Mouse (Mus musculus): ENCODE data around the gene Palld. TPM values are rescaled to one million over a fixed set of nuclear protein-coding genes. Genes with fewer than 3 reads are reported as not detected.

The Palld gene
- total and polyA plus RNA-seq, 2 experiments from 2014 or later: 10.7 to 11.0 TPM

DNA sequence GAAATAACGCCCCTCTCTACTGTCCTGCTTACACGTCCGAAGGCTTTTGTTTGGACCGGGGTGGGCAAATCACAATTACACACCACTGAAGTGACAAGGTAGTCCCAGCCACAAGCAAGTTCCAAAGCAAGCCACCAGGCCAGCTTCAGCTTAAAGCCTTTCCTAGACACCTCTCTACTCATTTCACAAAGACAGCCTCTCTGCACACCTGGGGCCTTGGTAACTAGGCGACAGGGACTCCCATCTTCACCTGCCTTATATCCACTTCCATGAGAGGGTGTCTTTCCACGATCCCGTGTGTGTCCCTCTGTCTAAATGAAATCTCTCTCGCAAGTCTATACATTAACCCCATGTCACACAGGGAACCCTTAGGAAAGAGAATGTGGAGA lies 142.3 kb downstream of the Palld start:
- Histone ChIP-seq H3K27ac (ENCODE audit: low read depth, low read length) (no peak overlapping the region), H3K9me3 (ENCODE audit: low read length) (no peaks in the 10 kb centered on the region), H3K4me3 (ENCODE audit: low read depth, low read length) (peak overlapping the region; percentile 52), H3K27me3 (ENCODE audit: insufficient read depth, low read length) (no peaks in the 10 kb centered on the region), H3K4me1 (ENCODE audit: insufficient read depth) (no peaks in the 10 kb centered on the region; the same call in 1 of the 2 replicates), H3K4me2 (ENCODE audit: low read depth) (peak overlapping the region; percentile 99), H3K9ac (peak overlapping the region; percentile 49), H3K36me3 (ENCODE audit: insufficient read depth) (no peaks in the 10 kb centered on the region)
- ATAC-seq (peak; percentile 47), DNase-seq (peak; percentile 42)
- no peak for TF ChIP-seq CTCF (IDR thresholded peaks at IDR 0.05; ENCODE audit: low read depth)
- WGBS: 15% methylated on average over 8 of the region's 8 CpGs

DNA sequence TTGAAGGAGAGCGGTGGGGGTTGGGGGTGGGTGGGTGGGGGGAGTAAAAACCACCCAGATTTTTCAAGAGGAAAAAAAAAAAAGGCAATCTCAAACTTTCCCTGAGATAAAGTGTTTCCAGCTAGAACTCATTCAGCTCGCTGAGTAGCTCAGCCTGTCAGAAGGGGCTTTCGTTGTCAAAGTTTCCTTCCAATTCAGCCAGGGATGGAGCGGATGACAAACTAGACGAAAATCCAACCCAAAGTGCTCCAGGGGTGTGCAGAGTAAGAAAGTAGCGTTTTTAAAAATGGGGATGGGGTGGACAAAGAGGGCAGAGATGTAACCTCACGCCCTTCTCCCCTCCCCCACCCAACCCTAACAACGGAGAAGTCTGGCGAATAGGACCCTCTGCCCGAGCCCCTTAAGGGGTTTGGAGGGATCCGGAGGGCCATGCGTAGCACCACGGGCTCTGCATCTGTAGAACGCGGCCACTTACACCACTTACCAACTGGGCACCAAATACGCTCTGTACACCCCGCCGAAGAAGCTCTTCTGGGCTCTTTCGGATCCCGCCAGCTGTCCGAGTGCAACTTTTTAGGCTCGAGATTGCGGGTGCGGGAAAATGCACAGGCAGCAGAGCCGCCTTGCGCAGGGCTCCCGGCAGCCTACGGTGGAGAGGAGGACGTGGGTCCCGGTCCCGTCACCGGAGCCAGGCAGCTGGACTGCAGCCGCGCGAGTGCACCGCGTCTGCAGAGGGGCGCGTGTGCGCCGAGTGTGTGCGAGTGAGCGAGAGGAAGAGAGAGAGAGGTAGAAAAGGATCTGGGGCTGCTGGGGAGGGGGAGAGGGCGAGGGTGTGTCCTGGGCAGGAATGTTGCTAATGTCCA lies 142.9 kb downstream of the Palld start:
- WGBS: under 1% methylated on average over 44 of the region's 44 CpGs
- Histone ChIP-seq H3K4me1 (ENCODE audit: insufficient read depth) (no peaks in the 10 kb centered on the region; the same call in 1 of the 2 replicates), H3K4me3 (ENCODE audit: low read depth, low read length) (peak overlapping the region; percentile 52), H3K9me3 (ENCODE audit: low read length) (no peaks in the 10 kb centered on the region), H3K27ac (ENCODE audit: low read depth, low read length) (0 out of 2 replicates have a peak overlapping the region, but pooled peaks have one; percentile 15), H3K4me2 (ENCODE audit: low read depth) (peak overlapping the region; percentile 99), H3K36me3 (ENCODE audit: insufficient read depth) (no peaks in the 10 kb centered on the region), H3K9ac (peak overlapping the region; percentile 49), H3K27me3 (ENCODE audit: insufficient read depth, low read length) (no peaks in the 10 kb centered on the region)
- TF ChIP-seq CTCF (IDR thresholded peaks at IDR 0.05; ENCODE audit: low read depth): no peak; the same call in 1 of the 2 replicates
- DNase-seq: peak; percentile 59
- peak; percentile 82 for ATAC-seq

DNA sequence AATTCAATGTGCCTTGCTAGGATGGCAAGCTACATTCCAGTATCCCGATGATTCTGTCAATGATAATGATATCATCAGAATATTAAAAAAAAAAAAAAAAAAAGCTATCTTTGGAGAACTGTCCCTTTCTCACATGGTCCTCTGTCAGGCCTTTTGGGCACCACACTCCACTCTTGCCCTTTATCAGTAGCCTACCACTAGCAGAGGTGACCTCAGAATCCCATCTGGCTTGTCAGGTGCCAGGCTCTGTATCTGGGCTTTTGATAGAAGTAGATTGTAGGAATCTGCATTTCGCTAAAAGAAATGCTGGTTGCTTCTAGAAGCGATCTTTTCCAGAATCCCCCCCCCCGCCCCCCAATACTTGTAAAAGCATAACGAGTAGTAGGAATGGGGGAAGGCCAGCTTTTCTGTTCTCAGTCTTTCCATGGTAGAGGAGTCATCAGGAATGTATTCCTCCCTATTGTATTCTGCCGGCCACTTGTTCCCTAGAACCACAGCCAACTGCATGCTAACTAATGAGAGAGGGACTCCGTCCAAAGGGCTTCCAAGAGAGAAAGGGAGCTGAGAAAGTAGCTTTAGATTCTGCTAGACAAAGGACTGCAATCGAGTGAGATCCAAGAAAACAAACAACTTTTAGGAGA lies 143.7 kb downstream of the Palld start:
- 0 out of 2 replicates have a peak, but pooled peaks have one; percentile 17 for ATAC-seq
- no peak for TF ChIP-seq CTCF (IDR thresholded peaks at IDR 0.05; ENCODE audit: low read depth)

DNA sequence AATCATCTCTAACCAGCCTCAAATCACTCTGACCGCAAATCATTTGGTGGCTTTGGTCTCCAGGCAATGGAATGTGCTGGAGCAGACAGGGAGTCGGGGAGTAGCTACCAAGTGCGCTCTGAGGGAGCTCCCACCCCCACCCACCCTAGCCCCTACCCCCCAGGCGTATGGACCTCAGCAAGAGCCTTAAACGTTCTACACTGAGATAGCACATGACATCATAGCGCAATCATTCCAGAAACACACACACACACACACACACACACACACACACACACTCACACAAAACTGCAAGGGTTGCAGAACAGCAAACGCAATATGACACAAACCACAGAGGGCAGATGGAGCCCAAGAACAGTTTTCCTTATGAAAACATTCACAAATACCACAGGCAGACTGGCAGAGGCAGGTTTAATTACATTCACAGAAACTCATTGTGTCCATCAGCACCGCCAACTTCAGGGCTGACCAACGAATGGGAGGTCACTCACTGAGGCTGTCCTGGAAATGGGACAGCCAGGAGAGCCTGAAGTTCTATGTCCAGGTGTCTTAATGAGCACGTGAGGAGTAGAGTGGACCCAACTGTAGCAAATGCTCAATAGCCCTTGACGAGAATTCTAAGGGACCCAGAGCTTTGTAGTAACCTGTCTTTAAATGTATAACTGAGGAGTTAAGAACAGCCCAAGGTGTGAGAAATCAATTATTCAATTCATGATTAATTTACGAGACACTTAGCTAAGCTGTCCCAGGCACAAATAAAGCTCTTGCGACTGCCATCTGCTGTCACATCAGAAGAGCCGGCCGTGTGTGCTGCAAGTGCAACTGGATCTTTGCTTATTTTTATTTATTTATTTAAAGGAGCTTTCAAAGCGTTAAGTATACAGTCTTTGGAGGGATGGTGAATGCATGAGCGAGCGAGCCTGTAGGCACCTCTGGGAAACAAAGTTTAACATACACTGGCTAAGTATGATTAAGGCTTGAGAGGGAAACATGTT lies 145.2 kb downstream of the Palld start:
- Histone ChIP-seq H3K4me1 (ENCODE audit: insufficient read depth) (no peaks in the 10 kb centered on the region; the same call in 1 of the 2 replicates), H3K27ac (ENCODE audit: low read depth, low read length) (no peak overlapping the region), H3K4me3 (ENCODE audit: low read depth, low read length) (no peak overlapping the region), H3K9me3 (ENCODE audit: low read length) (no peaks in the 10 kb centered on the region), H3K36me3 (ENCODE audit: insufficient read depth) (no peaks in the 10 kb centered on the region), H3K9ac (no peak overlapping the region), H3K27me3 (ENCODE audit: insufficient read depth, low read length) (no peaks in the 10 kb centered on the region), H3K4me2 (ENCODE audit: low read depth) (peak overlapping the region; percentile 23; the same call in 1 of the 2 replicates)
- 33% methylated on average over 18 of the region's 18 CpGs for WGBS
- TF ChIP-seq CTCF (IDR thresholded peaks at IDR 0.05; ENCODE audit: low read depth): peak; percentile 35; the same call in 1 of the 2 replicates
- peak; percentile 38 for ATAC-seq
- peak; percentile 51 for DNase-seq

More for the DNA sequence above, 143.7 kb downstream of the Palld start:
- H3K9me3 ChIP-seq (ENCODE audit: low read length): no peaks in the 10 kb centered on the region
- no peak overlapping the region for H3K27ac ChIP-seq (ENCODE audit: low read depth, low read length)
- H3K4me1 ChIP-seq (ENCODE audit: insufficient read depth): no peaks in the 10 kb centered on the region; the same call in 1 of the 2 replicates
- H3K36me3 ChIP-seq (ENCODE audit: insufficient read depth): no peaks in the 10 kb centered on the region
- peak overlapping the region; percentile 99; the same call in 1 of the 2 replicates for H3K4me2 ChIP-seq (ENCODE audit: low read depth)
- peak overlapping the region; percentile 52; the same call in 1 of the 2 replicates for H3K4me3 ChIP-seq (ENCODE audit: low read depth, low read length)
- H3K27me3 ChIP-seq (ENCODE audit: insufficient read depth, low read length): no peaks in the 10 kb centered on the region
- 10% methylated on average over 8 of the region's 8 CpGs for WGBS
- no peak overlapping the region for H3K9ac ChIP-seq
- DNase-seq: peak; percentile 35

DNA sequence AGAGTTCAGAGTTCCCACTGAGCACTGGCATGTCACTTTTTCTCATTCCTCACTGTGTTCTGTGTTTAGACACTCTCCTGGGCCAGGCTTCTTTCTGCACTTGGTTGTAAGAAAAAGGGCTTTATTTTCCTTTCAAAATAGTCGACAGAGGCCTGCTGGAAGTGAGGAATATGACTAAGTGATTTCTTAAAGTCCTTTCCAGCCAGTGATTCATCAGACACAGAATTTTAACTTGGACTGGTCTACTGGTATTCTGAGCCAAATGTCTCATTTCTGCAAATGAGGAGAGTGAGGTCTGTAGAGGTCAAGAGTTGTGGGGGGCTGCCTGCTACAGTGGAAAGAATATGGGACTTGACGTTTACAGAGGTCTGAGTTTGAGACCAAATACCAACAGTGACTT lies 147.3 kb downstream of the Palld start:
- ATAC-seq (no peak), DNase-seq (no peak)
- H3K9me3 ChIP-seq (ENCODE audit: low read length): no peaks in the 10 kb centered on the region
- no peaks in the 10 kb centered on the region for H3K36me3 ChIP-seq (ENCODE audit: insufficient read depth)
- no peak overlapping the region for H3K27ac ChIP-seq (ENCODE audit: low read depth, low read length)
- no peaks in the 10 kb centered on the region; the same call in 1 of the 2 replicates for H3K4me1 ChIP-seq (ENCODE audit: insufficient read depth)
- WGBS: 92% methylated on average over 2 of the region's 2 CpGs
- H3K9ac ChIP-seq: no peak overlapping the region
- H3K27me3 ChIP-seq (ENCODE audit: insufficient read depth, low read length): no peaks in the 10 kb centered on the region
- no peak overlapping the region for H3K4me2 ChIP-seq (ENCODE audit: low read depth)
- no peak overlapping the region for H3K4me3 ChIP-seq (ENCODE audit: low read depth, low read length)
- no peak for TF ChIP-seq CTCF (IDR thresholded peaks at IDR 0.05; ENCODE audit: low read depth)

DNA sequence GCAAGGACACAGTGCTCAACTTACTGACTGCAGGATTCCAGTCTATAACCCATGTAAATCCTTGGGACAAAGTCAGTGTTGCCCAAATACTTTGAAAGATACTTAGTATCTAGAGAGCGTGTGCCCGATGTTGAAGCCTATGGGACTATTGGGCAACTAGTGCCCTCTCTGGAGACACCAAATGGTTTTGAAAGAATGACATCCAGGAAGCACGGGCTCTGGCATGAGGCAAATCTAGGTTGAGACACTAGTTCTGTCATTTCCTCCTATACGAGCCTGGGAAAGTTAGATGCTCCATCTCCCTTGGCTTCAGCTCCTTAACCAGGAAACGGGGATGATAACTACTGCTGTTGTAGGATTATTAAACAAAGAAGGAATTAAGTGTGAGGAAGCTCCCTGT lies 155.4 kb downstream of the Palld start:
- Histone ChIP-seq H3K27me3 (ENCODE audit: insufficient read depth, low read length) (no peaks in the 10 kb centered on the region), H3K36me3 (ENCODE audit: insufficient read depth) (no peaks in the 10 kb centered on the region), H3K27ac (ENCODE audit: low read depth, low read length) (no peak overlapping the region), H3K4me2 (ENCODE audit: low read depth) (no peak overlapping the region), H3K9ac (no peak overlapping the region), H3K4me1 (ENCODE audit: insufficient read depth) (no peaks in the 10 kb centered on the region), H3K9me3 (ENCODE audit: low read length) (no peaks in the 10 kb centered on the region), H3K4me3 (ENCODE audit: low read depth, low read length) (no peak overlapping the region)
- no peak for TF ChIP-seq CTCF (IDR thresholded peaks at IDR 0.05; ENCODE audit: low read depth)
- DNase-seq: no peak
- ATAC-seq: no peak
- whole genome bisulfite sequencing: 94% methylated on average over 5 of the region's 5 CpGs
